Mouse (Mus musculus): ENCODE measurements around the gene Cfap65.

Cfap65 gene

DNA sequence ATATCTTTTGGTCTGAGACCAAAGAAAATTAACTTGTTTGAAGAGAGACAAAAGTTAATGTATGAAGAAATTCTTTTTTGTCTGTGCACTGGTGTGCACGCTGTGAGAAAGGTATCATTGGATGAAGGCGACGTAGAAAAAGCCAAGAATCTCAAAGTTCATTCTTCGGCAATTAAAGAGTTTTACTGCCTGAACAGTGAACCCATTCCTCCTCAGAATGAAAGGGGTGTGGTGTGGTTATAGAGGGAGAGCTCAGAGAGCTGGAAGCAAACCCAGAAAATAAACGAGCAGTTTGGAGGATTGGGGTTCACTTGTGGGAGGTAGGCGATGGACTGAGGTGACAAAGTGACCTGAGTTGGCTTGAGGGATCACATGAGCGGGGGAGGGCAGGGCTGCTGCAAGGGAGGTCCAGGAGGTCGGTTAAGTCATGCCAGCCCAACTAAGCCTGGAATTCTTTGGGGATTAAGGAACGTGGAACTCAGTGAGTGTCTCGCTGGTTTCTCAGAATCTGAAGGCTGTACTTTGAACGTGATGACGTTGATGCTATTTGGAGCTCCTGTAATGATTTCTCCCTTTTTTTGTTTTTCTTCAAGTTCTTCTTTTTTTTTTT lies 927 bp upstream of the Cfap65 start:
- DNase-seq (ENCODE audit: low spot score): no peak

- no peak for DNase-seq (ENCODE audit: low spot score)
Measured at GRCm38 (mm10) chr1:74927621-74928296, 7.6 kb downstream of the Cfap65 start.

- no peak for DNase-seq (ENCODE audit: low spot score)
Measured at GRCm38 (mm10) chr1:74926721-74927120, 8.7 kb downstream of the Cfap65 start.

GRCm38 (mm10) chr1:74924464-74924863 lies 10.9 kb downstream of the Cfap65 start:
- DNase-seq (ENCODE audit: low spot score): no peak

DNA sequence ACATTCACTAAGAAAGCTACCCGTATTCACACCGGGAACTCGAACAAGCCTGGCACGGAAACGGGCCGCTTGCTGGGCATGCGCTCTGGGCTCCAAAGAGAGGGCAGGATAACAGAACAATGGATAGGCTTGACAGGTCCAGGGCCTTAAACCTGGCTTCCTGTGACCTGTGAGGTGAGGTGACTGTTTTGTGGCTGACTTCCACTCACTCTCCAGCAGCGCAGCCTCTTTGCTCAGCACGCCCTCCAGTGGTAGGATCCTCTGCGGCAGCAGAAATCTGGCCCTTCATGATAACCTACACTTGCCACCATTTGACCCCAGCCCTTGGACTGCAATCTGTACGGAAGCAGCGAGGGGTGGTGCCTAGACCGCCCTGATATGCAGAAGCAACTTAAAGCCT lies 19.7 kb downstream of the Cfap65 start:
- DNase-seq (ENCODE audit: low spot score): no peak

- DNase-seq (ENCODE audit: low spot score): no peak
Measured at GRCm38 (mm10) chr1:74902191-74902590, 33.2 kb downstream of the Cfap65 start.

DNA sequence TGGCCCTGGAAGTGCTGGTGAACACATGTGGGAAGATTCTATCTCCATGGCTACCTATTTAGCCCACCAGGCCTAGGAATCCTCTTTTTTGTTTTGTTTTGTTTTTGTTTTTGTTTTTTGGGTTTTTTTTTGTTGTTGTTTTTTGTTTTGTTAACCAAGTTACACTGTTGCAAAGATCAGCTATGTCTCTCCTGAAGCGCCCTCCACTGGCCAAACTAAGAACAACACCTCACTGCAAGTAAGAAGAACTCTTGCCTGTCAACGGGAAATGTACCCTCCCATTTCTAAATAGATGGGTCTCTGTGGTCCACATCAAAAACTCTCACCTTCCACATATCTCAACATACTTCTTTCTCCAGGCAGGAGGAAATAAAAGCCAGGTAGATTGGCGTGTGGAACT lies 33.7 kb downstream of the Cfap65 start:
- DNase-seq (ENCODE audit: low spot score): no peak

DNA sequence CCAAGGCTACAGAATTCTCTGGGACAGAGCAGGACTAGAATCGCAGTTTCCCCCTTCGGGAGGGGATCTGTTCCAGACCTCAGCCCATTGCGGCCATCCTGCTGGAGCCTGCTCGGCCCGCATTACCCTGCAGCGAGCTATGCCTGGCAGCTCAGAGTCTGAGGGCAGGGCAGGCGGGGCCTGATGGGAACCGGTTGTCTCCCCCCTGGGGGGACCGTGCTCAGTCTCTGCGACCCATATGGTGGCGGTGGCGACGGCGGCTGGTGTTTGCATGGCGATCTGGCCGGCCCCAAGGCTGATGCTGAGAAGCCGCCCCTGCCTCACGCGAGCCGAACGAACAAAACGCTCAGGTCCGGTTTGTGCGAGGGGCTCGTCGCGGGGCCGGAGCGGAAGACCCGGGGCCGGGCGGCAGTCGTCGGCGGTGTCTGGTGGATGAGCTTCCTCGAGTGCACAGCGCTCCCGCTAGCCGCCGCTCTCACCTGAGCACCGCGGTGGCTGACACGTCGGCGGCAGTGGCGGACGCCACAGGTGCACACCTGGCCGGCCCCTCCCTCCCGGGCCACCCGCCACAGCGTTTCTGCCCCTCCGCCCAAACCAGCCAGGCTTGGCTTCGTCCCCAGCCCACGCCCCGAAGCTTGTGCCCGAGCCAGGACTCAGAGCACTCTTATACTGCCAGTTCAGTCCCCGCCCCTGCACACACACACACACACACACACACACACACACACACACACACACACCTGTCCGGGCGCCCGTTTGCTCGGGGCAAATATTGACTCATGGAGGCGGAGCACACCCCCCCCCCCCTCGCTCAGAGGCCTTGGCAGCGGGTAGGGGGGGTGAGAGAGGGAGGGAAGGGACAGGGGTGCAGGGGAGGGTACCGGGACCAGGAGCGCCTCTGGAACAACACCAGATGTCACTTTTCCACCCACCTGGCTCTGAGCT lies 34.8 kb downstream of the Cfap65 start:
- DNase-seq (ENCODE audit: low spot score): no peak

DNA sequence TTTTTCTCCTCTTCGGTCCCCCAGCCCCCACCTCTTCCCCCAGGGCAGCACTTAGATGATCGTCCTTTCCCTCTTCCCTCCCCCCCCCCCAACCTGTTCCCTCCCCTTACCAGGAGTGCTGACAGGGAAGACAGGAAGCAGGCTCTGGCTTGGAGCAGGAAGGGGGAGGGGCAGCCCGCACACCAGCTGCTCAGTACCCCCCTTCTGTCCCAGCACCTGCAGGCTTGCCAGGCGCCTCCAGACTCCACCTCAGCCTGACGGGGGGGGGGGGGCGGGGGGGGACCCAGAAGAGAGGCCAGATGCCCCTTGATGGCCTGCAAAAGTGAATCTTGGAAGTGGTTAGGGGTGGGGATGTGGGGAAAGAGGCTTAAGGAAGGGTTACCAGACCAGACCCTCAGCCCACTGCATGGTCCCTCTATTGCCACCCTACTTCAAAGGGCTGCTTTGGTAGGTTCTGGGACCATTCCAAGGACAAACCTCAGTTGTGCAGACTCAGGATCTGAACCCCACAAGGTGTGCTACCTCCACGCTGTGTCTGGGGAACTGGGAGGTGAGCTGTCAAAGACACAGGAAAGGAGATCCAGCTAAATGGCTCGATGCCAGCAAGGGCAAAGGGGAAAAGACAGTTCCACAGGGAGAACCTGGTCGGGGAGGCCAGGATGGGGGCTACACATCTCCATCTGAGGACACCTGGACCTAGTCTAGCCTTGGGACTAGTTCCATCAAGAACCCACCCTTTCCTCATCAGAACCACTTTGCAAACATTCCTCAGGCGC lies 36.6 kb downstream of the Cfap65 start:
- no peak for DNase-seq (ENCODE audit: low spot score)

GRCm38 (mm10) chr1:74897976-74898375 lies 37.4 kb downstream of the Cfap65 start:
- no peak for DNase-seq (ENCODE audit: low spot score)

DNA sequence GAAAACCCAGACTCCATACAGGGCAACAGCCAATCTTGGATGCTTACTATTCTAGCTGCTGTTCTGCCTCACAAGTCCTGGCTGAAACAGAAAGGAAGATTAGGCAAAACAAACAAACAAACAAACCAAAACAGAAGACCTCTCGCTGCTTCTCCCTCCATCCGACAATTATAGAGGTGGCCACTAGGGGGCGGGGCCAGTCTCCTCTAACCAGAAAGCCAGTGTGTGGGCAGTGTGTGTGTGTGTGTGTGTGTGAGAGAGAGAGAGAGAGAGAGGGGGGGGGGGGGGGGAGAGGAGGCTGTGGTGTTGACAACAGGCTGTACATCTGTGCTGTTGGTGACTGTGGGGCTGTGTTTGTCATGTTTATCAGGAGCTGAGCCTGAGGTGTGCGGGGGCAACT lies 40.4 kb downstream of the Cfap65 start:
- DNase-seq (ENCODE audit: low spot score): no peak

GRCm38 (mm10) chr1:74893134-74893855 lies 42.1 kb downstream of the Cfap65 start, which contains the start of gene Cryba2:
Gene Cryba2 (minus strand): TSS chr1:74893143.
- DNase-seq (ENCODE audit: low spot score): no peak

- no peak for DNase-seq (ENCODE audit: low spot score)
Measured at GRCm38 (mm10) chr1:74892351-74893133, 42.9 kb downstream of the Cfap65 start.

DNA sequence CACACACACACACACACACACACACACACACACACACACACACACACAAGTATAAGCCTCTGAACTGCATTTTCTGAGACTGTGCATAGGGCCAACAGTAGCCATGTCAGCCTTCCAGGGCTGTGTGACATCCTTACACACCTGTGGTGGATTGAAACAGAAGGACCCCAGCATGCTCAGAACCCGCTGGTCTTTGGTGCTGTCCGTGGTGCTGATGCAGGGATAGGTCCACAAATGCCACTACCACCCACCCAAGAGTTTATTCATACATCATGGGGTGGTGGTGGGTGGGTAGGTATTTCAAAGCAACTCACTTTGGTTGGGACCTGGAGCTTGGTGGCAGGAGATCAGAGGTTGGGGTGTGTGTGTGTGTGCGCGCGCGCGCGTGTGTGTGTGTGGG lies 43.9 kb downstream of the Cfap65 start:
- DNase-seq (ENCODE audit: low spot score): no peak

DNA sequence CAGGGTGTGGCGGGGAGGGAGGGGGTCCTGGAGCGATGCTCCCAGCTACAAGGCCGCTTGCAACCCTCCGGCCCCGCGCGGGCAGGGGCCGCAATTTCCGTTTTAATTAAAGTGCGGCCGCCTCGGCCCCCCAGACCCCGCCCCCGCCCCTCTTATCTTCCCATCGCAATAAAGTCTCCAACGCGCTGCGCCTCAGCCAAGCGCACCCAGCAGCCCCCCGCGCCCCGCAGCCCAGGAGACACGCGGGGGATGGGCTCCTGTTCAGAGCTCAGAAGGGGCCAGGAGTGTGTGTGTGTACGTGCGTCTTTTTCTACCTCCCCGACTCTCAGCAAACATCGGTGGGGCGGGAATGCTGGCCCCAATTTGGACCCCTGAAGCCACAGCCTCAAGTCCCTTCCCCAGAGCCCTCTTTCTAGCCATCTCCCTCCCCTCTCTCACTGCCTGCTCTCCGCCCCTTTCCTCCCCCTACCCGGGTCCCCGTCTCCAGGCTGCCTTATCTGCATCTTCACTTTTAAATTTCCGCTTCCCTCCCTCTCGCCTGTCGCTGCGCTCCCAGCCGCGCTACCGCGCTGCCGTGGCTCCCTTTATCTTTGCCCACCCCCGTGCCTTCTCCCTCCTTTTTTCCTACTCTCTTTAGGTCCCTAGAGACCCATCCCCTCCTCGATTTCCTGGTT lies 49.9 kb downstream of the Cfap65 start, which contains the start of gene Fev:
TSS of gene Fev (minus strand) at position 51 of the 674 bp plus-strand sequence.
- DNase-seq (ENCODE audit: low spot score): no peak

- DNase-seq (ENCODE audit: low spot score): no peak
Measured at GRCm38 (mm10) chr1:74884196-74885141, 50.9 kb downstream of the Cfap65 start.

GRCm38 (mm10) chr1:74883441-74883840 lies 52.0 kb downstream of the Cfap65 start:
- no peak for DNase-seq (ENCODE audit: low spot score)

DNA sequence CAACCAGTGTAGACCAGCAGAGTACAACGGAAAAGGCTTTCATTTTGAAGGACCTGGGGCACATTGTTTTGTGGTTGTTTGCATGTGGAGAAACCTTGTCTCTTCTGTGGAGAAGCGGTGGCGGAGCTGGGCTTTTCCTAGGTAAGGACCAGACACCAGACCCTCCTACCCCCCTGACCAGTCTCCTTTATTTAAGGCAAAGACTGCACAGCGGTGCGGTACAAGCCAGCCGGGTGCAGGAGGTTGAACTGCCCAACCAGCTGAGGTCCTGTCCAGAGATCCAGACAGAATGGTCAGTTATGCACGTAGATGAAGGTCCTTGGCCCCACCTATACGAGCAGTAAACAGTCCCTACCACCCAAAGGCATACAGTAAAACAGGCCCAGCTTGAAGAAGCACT lies 52.6 kb downstream of the Cfap65 start:
- no peak for DNase-seq (ENCODE audit: low spot score)

Measured in ovary, postnatal 10 days (tissue).